Mouse (Mus musculus) heart, embryonic 12.5 days (tissue): ENCODE measurements around the gene Dpp8. TPM values are rescaled to one million over a fixed set of nuclear protein-coding genes. Genes with fewer than 3 reads are reported as not detected.

Experiments
- ATAC-seq: fragments of 200-750 bp; cut with Nextera tagmentation; 2 replicates; pipeline ENCODE4 v1.8.0; 2017; ENCODE audit warnings: moderate TSS enrichment, moderate library complexity; ENCODE audit not compliant: insufficient number of reproducible peaks, low FRiP score
- H3K27ac ChIP-seq: fragments of 300-500 bp; sonication (generic); 2 replicates; pipeline ENCODE4 v1.5.1; 2016; ENCODE audit warnings: mild to moderate bottlenecking, moderate library complexity; ENCODE audit not compliant: poor library complexity, severe bottlenecking
- H3K27me3 ChIP-seq: fragments of 300-500 bp; sonication (generic); replicated peaks from 2 replicates; pipeline ENCODE4 v1.6.1; 2016; ENCODE audit warnings: mild to moderate bottlenecking, moderate library complexity
- H3K36me3 ChIP-seq: fragments of 300-500 bp; sonication (generic); 2 replicates; pipeline ENCODE4 v1.6.1; 2016; ENCODE audit warnings: mild to moderate bottlenecking, moderate library complexity
- H3K4me1 ChIP-seq: fragments of 300-500 bp; sonication (generic); replicated peaks from 2 replicates; pipeline ENCODE4 v1.6.1; 2016; ENCODE audit warnings: mild to moderate bottlenecking
- H3K4me2 ChIP-seq: fragments of 300-500 bp; sonication (generic); 2 replicates; pipeline ENCODE4 v1.6.1; 2016; ENCODE audit warnings: mild to moderate bottlenecking, moderate library complexity
- H3K4me3 ChIP-seq: fragments of 300-500 bp; sonication (generic); 2 replicates; pipeline ENCODE4 v1.5.1; 2016; ENCODE audit warnings: mild to moderate bottlenecking
- H3K9ac ChIP-seq: fragments of 300-500 bp; sonication (generic); 2 replicates; pipeline ENCODE4 v1.6.1; 2016; ENCODE audit warnings: mild to moderate bottlenecking, moderate library complexity
- H3K9me3 ChIP-seq: fragments of 300-500 bp; sonication (generic); replicated peaks from 2 replicates; pipeline ENCODE4 v1.6.1; 2016; ENCODE audit warnings: mild to moderate bottlenecking, moderate library complexity
- WGBS: fragments of 180-500 bp; shearing (Covaris S2); methylation state at CpG from one replicate; pipeline ENCODE4 v1.1.7; 2016; 5-methylcytosine and 5-hydroxymethylcytosine counted together
- polyA plus RNA-seq: library from polyadenylated mRNA; unstranded; fragments of >200 nt; fragmentation: Nextera tagmentation; extraction: Ambion mirVana; gene quantifications from 2 replicates; pipeline ENCODE4 v1.2.1, GENCODE M21; 2016

The Dpp8 gene
- polyA plus RNA-seq, 1 experiment from 2014 or later = 42.6 TPM

DNA sequence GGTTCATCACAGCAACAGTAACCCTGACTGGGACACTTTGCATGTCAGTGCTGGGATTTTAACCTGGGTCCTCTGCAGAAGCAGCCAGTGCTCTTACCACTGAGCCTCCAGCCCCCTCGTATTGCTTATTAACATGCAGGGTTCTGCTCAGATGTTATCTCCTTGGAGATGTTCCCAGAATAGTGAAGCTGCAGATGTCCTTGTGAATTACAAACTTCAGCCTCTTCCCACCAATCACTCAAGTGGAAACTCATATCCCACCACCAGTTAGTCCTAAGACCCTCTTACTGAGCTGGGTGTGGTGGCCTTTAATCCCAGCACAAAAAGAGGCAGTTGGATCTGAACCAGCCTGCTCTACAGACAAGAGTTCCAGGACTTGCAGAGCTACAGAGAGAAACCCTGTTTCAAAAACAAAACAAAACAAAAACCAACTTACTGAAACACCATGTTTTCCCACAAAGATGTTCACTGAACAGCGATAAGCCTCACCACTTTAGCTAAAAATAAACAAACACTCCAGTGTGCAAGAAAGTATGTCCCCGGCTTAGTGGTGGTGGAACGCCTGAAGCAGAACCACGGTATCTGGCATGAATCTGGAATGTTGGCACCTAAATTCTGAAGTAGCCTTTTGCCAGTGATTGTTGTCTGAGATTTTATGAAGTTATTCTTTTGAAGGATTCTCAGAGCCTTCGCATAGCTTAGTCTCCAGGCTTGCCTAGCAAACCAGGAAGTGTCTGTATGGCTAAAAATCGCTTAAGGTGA lies 16.6 kb upstream of the Dpp8 start:
- H3K36me3 ChIP-seq = no peaks in the 10 kb centered on the region
- no peak overlapping the region for H3K4me3 ChIP-seq
- 0 out of 2 replicates have a peak overlapping the region, but pooled peaks have one; percentile 37 for H3K27ac ChIP-seq
- H3K9me3 ChIP-seq = no peaks in the 10 kb centered on the region
- no peak overlapping the region for H3K9ac ChIP-seq
- 42% methylated on average over 7 of the region's 7 CpGs for WGBS
- H3K4me2 ChIP-seq = no peak overlapping the region
- no peak for ATAC-seq
- H3K4me1 ChIP-seq = peaks cover 37% of the 10 kb centered on the region
- H3K27me3 ChIP-seq = no peaks in the 10 kb centered on the region

DNA sequence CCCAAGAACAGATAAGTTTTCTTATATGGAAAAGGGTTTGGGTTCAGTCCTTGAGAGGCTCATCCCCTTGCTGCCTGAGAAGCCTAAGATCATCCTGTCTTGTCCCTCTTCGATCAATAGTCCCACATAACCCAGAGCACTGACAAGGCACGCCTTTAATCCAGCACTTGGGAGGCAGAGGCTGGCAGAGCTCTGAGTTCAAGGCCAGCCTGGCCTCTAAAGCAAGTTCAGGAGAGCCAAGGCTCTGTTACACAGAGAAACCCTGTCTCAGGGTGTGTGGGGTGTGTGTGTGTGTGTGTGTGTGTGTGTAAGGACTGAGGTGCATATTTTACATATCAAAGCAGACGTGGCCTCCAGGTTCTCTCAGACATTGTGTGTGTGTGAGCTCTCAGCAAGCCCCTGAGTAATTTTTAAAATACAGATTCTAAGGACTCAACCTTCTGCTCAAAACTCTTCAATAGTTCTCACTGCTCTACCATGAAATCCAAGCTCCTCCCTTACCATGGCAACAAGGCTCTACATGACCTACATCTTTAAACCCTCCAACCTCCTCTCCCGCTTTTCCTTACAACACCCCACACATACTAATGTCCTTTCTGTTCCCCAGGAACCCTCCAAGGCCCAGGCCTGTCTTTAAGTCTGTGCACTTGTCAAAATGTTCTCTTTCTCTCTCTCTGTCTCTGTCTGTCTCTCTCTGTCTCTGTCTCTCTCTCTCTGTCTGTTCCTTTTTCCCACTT lies 15.8 kb upstream of the Dpp8 start:
- no peak for ATAC-seq
- Histone ChIP-seq H3K27me3 (no peaks in the 10 kb centered on the region), H3K9ac (no peak overlapping the region), H3K4me1 (peaks cover 36% of the 10 kb centered on the region), H3K9me3 (no peaks in the 10 kb centered on the region), H3K27ac (no peak overlapping the region), H3K4me2 (no peak overlapping the region), H3K36me3 (no peaks in the 10 kb centered on the region), H3K4me3 (no peak overlapping the region)
- 77% methylated on average over 4 of the region's 4 CpGs for WGBS

DNA sequence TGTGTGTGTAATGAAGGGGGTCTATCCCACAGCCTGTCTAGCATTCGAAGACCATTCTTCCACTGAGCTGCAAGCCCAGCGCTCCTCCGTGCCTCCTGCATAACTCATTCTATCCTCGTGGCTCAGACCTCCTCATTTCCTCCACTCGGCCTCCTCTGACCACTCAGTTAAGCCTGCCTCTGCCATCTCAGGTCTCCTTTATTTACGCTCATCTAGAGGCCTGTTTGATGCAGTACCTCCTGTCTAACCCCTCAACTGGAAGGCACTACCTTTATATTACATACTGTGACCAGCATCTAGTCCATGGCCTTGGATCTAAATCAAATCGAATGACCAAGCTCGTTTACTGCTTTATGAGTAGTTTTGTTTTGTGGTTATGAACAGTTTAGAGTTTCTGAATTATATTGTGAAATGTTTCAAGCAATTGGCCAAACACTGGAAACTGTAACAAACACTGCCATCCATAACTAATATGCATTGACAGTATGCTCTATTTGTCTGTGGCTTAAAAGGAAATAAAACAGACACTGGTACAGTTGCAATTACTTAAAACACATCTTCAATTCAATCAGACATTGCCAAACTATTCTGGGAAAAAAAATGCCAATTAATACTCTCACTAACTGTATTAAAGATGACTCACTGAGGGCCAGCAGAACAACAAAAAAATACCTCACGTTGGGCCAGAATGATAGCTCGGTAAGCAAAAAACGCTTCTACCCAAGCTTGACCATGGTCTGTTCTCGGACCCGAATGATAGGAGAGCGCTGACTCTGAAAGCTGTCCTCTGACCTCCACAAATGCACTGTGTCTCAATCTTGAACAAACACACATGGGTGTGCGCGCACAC lies 15.0 kb upstream of the Dpp8 start:
- Histone ChIP-seq H3K4me2 (no peak overlapping the region), H3K9me3 (no peaks in the 10 kb centered on the region), H3K27me3 (no peaks in the 10 kb centered on the region), H3K36me3 (no peaks in the 10 kb centered on the region), H3K4me3 (no peak overlapping the region), H3K9ac (no peak overlapping the region), H3K27ac (no peak overlapping the region), H3K4me1 (peaks cover 39% of the 10 kb centered on the region)
- ATAC-seq = no peak
- 85% methylated on average over 16 of the region's 16 CpGs for WGBS

DNA sequence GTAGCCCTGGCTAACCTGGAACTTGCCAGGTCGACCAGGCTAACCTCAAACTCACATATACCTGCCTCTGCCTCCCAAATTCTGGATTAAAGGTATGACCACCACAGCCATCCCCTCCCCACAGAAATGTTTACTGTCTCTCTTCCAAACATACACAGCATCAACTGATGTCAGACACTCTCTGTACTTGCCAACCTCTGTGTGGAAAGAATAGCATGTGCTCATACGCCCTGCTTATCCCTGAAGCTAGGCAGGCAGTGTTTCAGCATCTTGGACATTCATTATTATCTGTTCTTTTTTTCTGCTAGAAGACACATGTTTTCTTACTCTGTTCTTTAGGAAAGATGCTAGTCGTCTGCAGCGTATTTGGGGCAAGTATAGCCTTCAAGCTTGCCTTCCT lies 14.3 kb upstream of the Dpp8 start:
- Histone ChIP-seq H3K9me3 (no peaks in the 10 kb centered on the region), H3K9ac (no peak overlapping the region), H3K27ac (no peak overlapping the region), H3K36me3 (no peaks in the 10 kb centered on the region), H3K27me3 (no peaks in the 10 kb centered on the region), H3K4me3 (no peak overlapping the region), H3K4me2 (no peak overlapping the region), H3K4me1 (peaks cover 46% of the 10 kb centered on the region)
- WGBS = 86% methylated on average over 4 of the region's 4 CpGs
- no peak for ATAC-seq

- Histone ChIP-seq H3K4me2 (no peak overlapping the region), H3K9me3 (no peaks in the 10 kb centered on the region), H3K4me3 (no peak overlapping the region), H3K9ac (no peak overlapping the region), H3K27me3 (no peaks in the 10 kb centered on the region), H3K4me1 (peaks cover 46% of the 10 kb centered on the region), H3K27ac (no peak overlapping the region), H3K36me3 (no peaks in the 10 kb centered on the region)
- ATAC-seq = no peak
- 72% methylated on average over 3 of the region's 3 CpGs for WGBS
Observed at GRCm38 (mm10) chr9:65018588-65019121, 13.6 kb upstream of the Dpp8 start.

GRCm38 (mm10) chr9:65019146-65019545 lies 13.1 kb upstream of the Dpp8 start:
- peaks cover 46% of the 10 kb centered on the region for H3K4me1 ChIP-seq
- WGBS = 41% methylated on average over 3 of the region's 3 CpGs
- no peak for ATAC-seq
- no peak overlapping the region for H3K4me2 ChIP-seq
- H3K9ac ChIP-seq = no peak overlapping the region
- H3K36me3 ChIP-seq = no peaks in the 10 kb centered on the region
- no peak overlapping the region for H3K4me3 ChIP-seq
- no peaks in the 10 kb centered on the region for H3K27me3 ChIP-seq
- H3K27ac ChIP-seq = no peak overlapping the region
- H3K9me3 ChIP-seq = no peaks in the 10 kb centered on the region

DNA sequence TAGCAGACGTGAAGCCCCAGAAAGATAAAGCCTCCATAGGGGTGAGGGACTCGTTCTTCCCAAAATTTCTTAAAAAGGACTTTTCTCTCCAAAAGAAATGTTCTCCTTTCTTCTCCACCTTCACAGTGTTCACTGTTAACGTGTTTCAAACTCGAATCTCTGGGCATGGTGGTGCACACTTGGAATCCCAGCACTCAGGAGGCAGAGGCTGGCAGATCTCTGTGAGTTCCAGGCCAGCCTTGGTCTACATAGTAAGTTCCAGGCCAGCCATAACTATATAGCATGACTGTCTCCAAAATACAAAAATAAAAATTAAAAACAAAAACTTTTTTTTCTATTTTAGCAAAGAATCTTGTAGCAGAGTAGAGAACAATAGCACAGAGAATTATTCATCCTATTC lies 12.1 kb upstream of the Dpp8 start:
- H3K27ac ChIP-seq = no peak overlapping the region
- H3K4me2 ChIP-seq = peak overlapping the region; percentile 19; the same call in 1 of the 2 replicates
- H3K4me1 ChIP-seq = peaks cover 46% of the 10 kb centered on the region
- H3K9ac ChIP-seq = no peak overlapping the region
- no peak for ATAC-seq
- H3K9me3 ChIP-seq = no peaks in the 10 kb centered on the region
- WGBS = 48% methylated on average over 4 of the region's 4 CpGs
- no peaks in the 10 kb centered on the region for H3K36me3 ChIP-seq
- no peak overlapping the region for H3K4me3 ChIP-seq
- H3K27me3 ChIP-seq = no peaks in the 10 kb centered on the region

- H3K4me2 ChIP-seq = peak within 1 kb of the TSS; percentile 89
- H3K36me3 ChIP-seq = no peaks in the 10 kb centered on the region
- no peaks in the 10 kb centered on the region for H3K9me3 ChIP-seq
- peak within 1 kb of the TSS; percentile 95 for H3K4me3 ChIP-seq
- WGBS = under 1% methylated on average over 81 of the region's 81 CpGs
- H3K27ac ChIP-seq = peak within 1 kb of the TSS; percentile 60
- peaks cover 36% of the 10 kb centered on the region for H3K4me1 ChIP-seq
- no peaks in the 10 kb centered on the region for H3K27me3 ChIP-seq
- peak within 1 kb of the TSS; percentile 93 for H3K9ac ChIP-seq
- peak; percentile 95 for ATAC-seq
Observed at GRCm38 (mm10) chr9:65020991-65021886, 11.0 kb upstream of the Dpp8 start, which contains the start of gene Hacd3. Hacd3 (minus strand) TSS chr9:65021693.

DNA sequence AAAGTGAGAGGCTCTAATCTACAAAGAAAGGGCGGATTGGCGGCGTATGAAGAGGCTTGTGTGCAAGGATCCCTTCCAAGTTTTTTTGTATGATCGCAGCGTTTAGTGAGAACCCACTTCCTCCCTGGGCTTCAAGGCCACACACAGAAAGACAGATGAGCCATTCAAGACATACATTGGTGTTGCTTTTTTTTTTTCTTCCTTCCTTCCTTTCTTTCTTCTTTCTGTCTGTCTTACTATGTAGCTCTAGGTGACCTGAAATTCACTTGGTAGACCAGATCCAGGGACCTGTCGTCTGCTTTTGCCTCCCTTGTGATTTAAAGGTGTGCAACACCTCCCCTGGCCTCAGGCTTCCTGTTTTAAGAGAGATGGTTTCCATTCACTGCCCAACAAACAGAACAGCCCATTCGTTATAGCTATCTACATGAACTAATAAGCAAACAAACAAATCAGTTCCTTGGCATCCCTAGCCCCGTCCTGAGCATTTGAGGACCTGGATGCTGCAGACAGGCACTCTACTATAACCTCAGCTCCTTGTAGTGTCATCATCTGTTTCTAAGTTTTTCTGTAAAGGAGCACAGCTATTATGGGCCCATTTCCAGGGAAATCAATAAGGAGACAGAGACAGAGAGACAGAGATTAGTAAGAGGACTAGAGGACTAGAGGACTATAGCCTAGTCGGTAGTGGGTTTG lies 10.2 kb upstream of the Dpp8 start:
- WGBS = 21% methylated on average over 9 of the region's 9 CpGs
- ATAC-seq = no peak
- Histone ChIP-seq H3K4me3 (peak overlapping the region; percentile 95), H3K36me3 (no peaks in the 10 kb centered on the region), H3K27me3 (no peaks in the 10 kb centered on the region), H3K9ac (peak overlapping the region; percentile 93), H3K27ac (peak overlapping the region; percentile 57), H3K4me1 (peaks cover 28% of the 10 kb centered on the region), H3K9me3 (no peaks in the 10 kb centered on the region), H3K4me2 (peak overlapping the region; percentile 89)
